ENCODE assay signal across 8 mouse cellular contexts in genomic region chr7:112679171-112679512, GRCm38 (mm10). TPM values are rescaled to one million over a fixed set of nuclear protein-coding genes. Genes with fewer than 3 reads are reported as not detected.
A peak's percentile ranks its signal among the peaks of the same experiment; 100 is the strongest.
DNase-seq lines count a peak whose midpoint lies in the region; ATAC-seq and TF ChIP-seq lines count a peak whose summit lies in the region.

Gene Tead1 (plus strand): TSS chr7:112679318.

- peak; percentile 82 for ATAC-seq in frontal cortex, adult (ENCODE audit: low TSS enrichment)

- TF ChIP-seq CTCF in lung, adult 2 months (IDR thresholded peaks at IDR 0.05; ENCODE audit: insufficient read depth, low read length) = no peak

- intact Hi-C loops in heart, postnatal 36 days (cut with DNase I) = loop anchor here (2.0 to 5.0 kb wide), 2 partner anchors 210 to 277 kb away; no protein-coding TSS in a partner anchor

- H3K4me1 ChIP-seq in lung, adult 2 months (ENCODE audit: control insufficient read depth, insufficient read depth, low read length) = peaks cover 2% of the 10 kb centered on the region; the same call in 1 of the 2 replicates

- WGBS in lung, adult 2 months = 4% methylated on average over 55 of the region's 57 CpGs

- peak; percentile 85 for DNase-seq in MN1 (ENCODE audit: low spot score)
- peak; percentile 91 to 99 for DNase-seq in cerebellum, adult 18-20 months
- peak; percentile 97 to 98 for DNase-seq in heart, postnatal 36 days
- peak; percentile 80 to 92 for DNase-seq in layer of hippocampus, adult 8-10 months (ENCODE audit: low spot score in 2 of 2)
- peak; percentile 97 for DNase-seq in lung, adult 2 months
- DNase-seq in ovary, postnatal 14 days (ENCODE audit: low spot score) = peak; percentile 99
- DNase-seq in thymus, postnatal 14 days = peak; percentile 55

- 0 out of 2 replicates have a peak, but pooled peaks have one; percentile 32 for TF ChIP-seq POLR2A in lung, adult 2 months (IDR thresholded peaks at IDR 0.05; ENCODE audit: borderline replicate concordance, extremely low read depth, low read depth, low read length)

- peak within 1 kb of the TSS; percentile 74 for H3K4me3 ChIP-seq in lung, adult 2 months (replicated peaks; ENCODE audit: extremely low read depth, low read depth, low read length)

RNA-seq across cellular contexts. Expression of gene Tead1, which starts in this region (rescaled TPM):
- total RNA-seq in heart, postnatal 36 days (2021) = 100 to 1,000 TPM; 157 to 186 TPM
- total RNA-seq in layer of hippocampus, adult 8-10 months (2022) = 10 to 100 TPM; 19.8 to 37.6 (median 27.3) TPM
- polyA plus RNA-seq in lung, adult 2 months (2012; rRNA removed) = 32.4 and 45.9 TPM in 2 replicates

Comparison
In these comparisons a context has a peak if more than half of its experiments do, and no peak if none do; other contexts are left out.
1. Peak in every context shown above with its lines: DNase-seq, ATAC-seq and H3K4me3 ChIP-seq.
2. RNA of gene Tead1 (total RNA-seq): 157 to 186 TPM in heart, postnatal 36 days; 19.8 to 37.6 TPM in layer of hippocampus, adult 8-10 months; every median in the first group is over 4 times any median in the second.